ENCODE assay signal across 27 mouse cellular contexts in the genomic region with DNA sequence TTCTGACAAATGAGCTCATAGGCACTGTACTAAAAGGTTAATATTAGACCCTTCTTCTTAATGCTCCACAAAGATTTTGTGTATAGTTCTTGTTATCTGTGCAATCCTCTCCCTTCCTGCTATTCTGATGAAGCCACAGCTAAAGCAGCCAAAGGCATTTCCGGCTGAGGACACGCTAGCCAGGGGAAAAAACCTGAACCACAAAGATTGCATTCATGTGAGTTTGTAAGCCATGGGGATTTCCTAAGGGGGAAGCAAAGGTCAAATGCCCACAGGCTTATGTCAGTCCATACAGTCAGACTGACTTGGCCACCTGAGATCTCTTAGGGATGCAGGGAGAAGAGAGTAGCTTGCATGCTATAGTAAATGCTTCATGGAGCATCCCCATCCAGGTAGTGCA.
"Had no signal": no experiment of that assay in that cellular context is flagged by ENCODE, and none has a peak within 500 bp of the region (broad histone marks: within the 10 kb centered on the region; RNA-seq: fewer than 3 reads in every experiment).

No protein-coding gene starts in this region.

- H3K4me3 ChIP-seq: heart, adult 2 months; heart, embryonic 13.5 days; heart, embryonic 15.5 days; intestine, embryonic 15.5 days; layer of hippocampus, adult 2 months; left cerebral cortex, adult 2 months; limb, embryonic 10.5 days; limb, embryonic 12.5 days; liver, embryonic 13.5 days; liver, embryonic 15.5 days had no signal

- ATAC-seq: hindbrain, embryonic 16.5 days; inflammation-experienced regulatory T-cells, adult 6 months; intestine, embryonic 15.5 days; intestine, postnatal 0 days had no signal

- H3K27ac ChIP-seq: heart, adult 2 months; heart, embryonic 13.5 days; heart, embryonic 15.5 days; hindbrain, embryonic 14.5 days; intestine, embryonic 15.5 days; layer of hippocampus, adult 2 months; left cerebral cortex, adult 2 months; limb, embryonic 10.5 days; limb, embryonic 12.5 days; liver, embryonic 13.5 days; liver, embryonic 15.5 days had no signal

- H3K36me3 ChIP-seq: heart, embryonic 13.5 days; heart, embryonic 15.5 days; intestine, embryonic 15.5 days; limb, embryonic 10.5 days; limb, embryonic 12.5 days; liver, embryonic 13.5 days; liver, embryonic 15.5 days had no signal

- DNase-seq: gastrocnemius, postnatal 14 days; gastrocnemius, postnatal 36 days; heart, adult 11 months; heart, adult 2 months; heart, postnatal 14 days; heart, postnatal 36 days; kidney, adult 18-20 months; kidney, adult 8-10 months; kidney, postnatal 10 days; kidney, postnatal 25 days; kidney, postnatal 4 days; liver; liver, embryonic 13.5 days had no signal

- H3K9ac ChIP-seq: heart, embryonic 13.5 days; heart, embryonic 15.5 days; hindbrain, embryonic 14.5 days; intestine, embryonic 15.5 days; limb, embryonic 12.5 days; liver, embryonic 13.5 days; liver, embryonic 15.5 days had no signal

- H3K4me2 ChIP-seq: heart, embryonic 11.5 days; heart, embryonic 13.5 days; heart, embryonic 15.5 days; hindbrain, embryonic 14.5 days; intestine, embryonic 15.5 days; limb, embryonic 12.5 days; liver, embryonic 11.5 days; liver, embryonic 13.5 days; liver, embryonic 15.5 days had no signal

- H3K4me1 ChIP-seq: heart, embryonic 15.5 days; intestine, embryonic 15.5 days; liver, embryonic 13.5 days; liver, embryonic 15.5 days had no signal

- H3K27me3 ChIP-seq: heart, embryonic 13.5 days; heart, embryonic 15.5 days; intestine, embryonic 15.5 days; liver, embryonic 13.5 days; liver, embryonic 15.5 days had no signal

- H3K9me3 ChIP-seq: heart, embryonic 15.5 days; intestine, embryonic 15.5 days; limb, embryonic 10.5 days; limb, embryonic 12.5 days; liver, embryonic 13.5 days; liver, embryonic 15.5 days had no signal
